Mouse (Mus musculus): Measurements from ENCODE around the gene Ube2t. TPM values are rescaled to one million over a fixed set of nuclear protein-coding genes. Genes with fewer than 3 reads are reported as not detected.
A peak's percentile ranks its signal among the peaks of the same experiment; 100 is the strongest.

The Ube2t gene
- total RNA-seq (2014; rRNA removed) (5.7 and 5.8 TPM in 2 replicates), polyA plus RNA-seq (2015; fragmentation: Nextera tagmentation; extraction: Ambion mirVana) (8.7 and 9.0 TPM in 2 replicates)

- Histone ChIP-seq H3K9me3 (ENCODE audit: low read length) (no peaks in the 10 kb centered on the region), H3K4me3 (ENCODE audit: low read depth, low read length) (peak within 1 kb of the TSS; percentile 72), H3K27me3 (ENCODE audit: insufficient read depth, low read length) (no peaks in the 10 kb centered on the region), H3K36me3 (ENCODE audit: insufficient read depth) (no peaks in the 10 kb centered on the region), H3K27ac (ENCODE audit: low read depth, low read length) (0 out of 2 replicates have a peak within 1 kb of the TSS, but pooled peaks have one; percentile 29), H3K4me1 (ENCODE audit: insufficient read depth) (no peaks in the 10 kb centered on the region), H3K4me2 (ENCODE audit: low read depth) (peak within 1 kb of the TSS; percentile 83), H3K9ac (peak within 1 kb of the TSS; percentile 53)
- ATAC-seq (peak; percentile 100), DNase-seq (peak; percentile 96)
- 3% methylated on average over 50 of the region's 50 CpGs for WGBS
- no peak; the same call in 1 of the 2 replicates for TF ChIP-seq CTCF (IDR thresholded peaks at IDR 0.05; ENCODE audit: low read depth)
These were observed at the start of gene Ube2t for GRCm38 (mm10) chr1:134962053-134962803. TSS of gene Ube2t (plus strand) at chr1:134962565.

GRCm38 (mm10) chr1:134913535-134913934, 48.8 kb upstream of the Ube2t start:
- WGBS: 57% methylated on average over 4 of the region's 4 CpGs
- Histone ChIP-seq H3K27ac (ENCODE audit: low read depth, low read length) (no peak overlapping the region), H3K4me3 (ENCODE audit: low read depth, low read length) (no peak overlapping the region), H3K9me3 (ENCODE audit: low read length) (no peaks in the 10 kb centered on the region), H3K36me3 (ENCODE audit: insufficient read depth) (no peaks in the 10 kb centered on the region), H3K4me1 (ENCODE audit: insufficient read depth) (no peaks in the 10 kb centered on the region), H3K4me2 (ENCODE audit: low read depth) (no peak overlapping the region), H3K27me3 (ENCODE audit: insufficient read depth, low read length) (no peaks in the 10 kb centered on the region), H3K9ac (no peak overlapping the region)
- no peak for TF ChIP-seq CTCF (IDR thresholded peaks at IDR 0.05; ENCODE audit: low read depth)
- DNase-seq (no peak), ATAC-seq (no peak)

- no peak for TF ChIP-seq CTCF (IDR thresholded peaks at IDR 0.05; ENCODE audit: low read depth)
- Histone ChIP-seq H3K27me3 (ENCODE audit: insufficient read depth, low read length) (no peaks in the 10 kb centered on the region), H3K27ac (ENCODE audit: low read depth, low read length) (no peak overlapping the region), H3K4me3 (ENCODE audit: low read depth, low read length) (no peak overlapping the region), H3K9me3 (ENCODE audit: low read length) (no peaks in the 10 kb centered on the region), H3K4me2 (ENCODE audit: low read depth) (no peak overlapping the region), H3K9ac (no peak overlapping the region), H3K36me3 (ENCODE audit: insufficient read depth) (no peaks in the 10 kb centered on the region), H3K4me1 (ENCODE audit: insufficient read depth) (no peaks in the 10 kb centered on the region; the same call in 1 of the 2 replicates)
- ATAC-seq: no peak
- no peak for DNase-seq
- 82% methylated on average over 4 of the region's 4 CpGs for WGBS
These were observed 46.9 kb upstream of the Ube2t start for GRCm38 (mm10) chr1:134915421-134915820.

GRCm38 (mm10) chr1:134919010-134919409, 43.4 kb upstream of the Ube2t start:
- no peaks in the 10 kb centered on the region for H3K9me3 ChIP-seq (ENCODE audit: low read length)
- no peaks in the 10 kb centered on the region for H3K36me3 ChIP-seq (ENCODE audit: insufficient read depth)
- H3K4me1 ChIP-seq (ENCODE audit: insufficient read depth): no peaks in the 10 kb centered on the region; the same call in 1 of the 2 replicates
- TF ChIP-seq CTCF (IDR thresholded peaks at IDR 0.05; ENCODE audit: low read depth): no peak
- H3K4me2 ChIP-seq (ENCODE audit: low read depth): no peak overlapping the region
- H3K27me3 ChIP-seq (ENCODE audit: insufficient read depth, low read length): no peaks in the 10 kb centered on the region
- H3K9ac ChIP-seq: no peak overlapping the region
- H3K4me3 ChIP-seq (ENCODE audit: low read depth, low read length): no peak overlapping the region
- 84% methylated on average over 6 of the region's 6 CpGs for WGBS
- H3K27ac ChIP-seq (ENCODE audit: low read depth, low read length): no peak overlapping the region
- DNase-seq (no peak), ATAC-seq (no peak)

- Histone ChIP-seq H3K36me3 (ENCODE audit: insufficient read depth) (no peaks in the 10 kb centered on the region), H3K4me1 (ENCODE audit: insufficient read depth) (no peaks in the 10 kb centered on the region), H3K9ac (no peak overlapping the region), H3K4me2 (ENCODE audit: low read depth) (no peak overlapping the region), H3K4me3 (ENCODE audit: low read depth, low read length) (no peak overlapping the region), H3K9me3 (ENCODE audit: low read length) (no peaks in the 10 kb centered on the region), H3K27ac (ENCODE audit: low read depth, low read length) (no peak overlapping the region), H3K27me3 (ENCODE audit: insufficient read depth, low read length) (no peaks in the 10 kb centered on the region)
- TF ChIP-seq CTCF (IDR thresholded peaks at IDR 0.05; ENCODE audit: low read depth): no peak
- WGBS: 30% methylated on average over 7 of the region's 7 CpGs
- DNase-seq: no peak
- ATAC-seq: no peak
These were observed 29.9 kb upstream of the Ube2t start for GRCm38 (mm10) chr1:134932431-134932830.

- no peak for ATAC-seq
- H3K4me1 ChIP-seq (ENCODE audit: insufficient read depth): no peaks in the 10 kb centered on the region
- no peak overlapping the region for H3K4me3 ChIP-seq (ENCODE audit: low read depth, low read length)
- no peaks in the 10 kb centered on the region for H3K36me3 ChIP-seq (ENCODE audit: insufficient read depth)
- no peaks in the 10 kb centered on the region for H3K9me3 ChIP-seq (ENCODE audit: low read length)
- H3K9ac ChIP-seq: no peak overlapping the region
- H3K4me2 ChIP-seq (ENCODE audit: low read depth): no peak overlapping the region
- WGBS: 89% methylated on average over 6 of the region's 6 CpGs
- TF ChIP-seq CTCF (IDR thresholded peaks at IDR 0.05; ENCODE audit: low read depth): no peak
- no peak overlapping the region for H3K27ac ChIP-seq (ENCODE audit: low read depth, low read length)
- no peak for DNase-seq
- H3K27me3 ChIP-seq (ENCODE audit: insufficient read depth, low read length): no peaks in the 10 kb centered on the region
These were observed 26.0 kb upstream of the Ube2t start for GRCm38 (mm10) chr1:134936335-134936734.

GRCm38 (mm10) chr1:134938233-134938632, 24.1 kb upstream of the Ube2t start:
- Histone ChIP-seq H3K4me2 (ENCODE audit: low read depth) (no peak overlapping the region), H3K4me3 (ENCODE audit: low read depth, low read length) (no peak overlapping the region), H3K36me3 (ENCODE audit: insufficient read depth) (no peaks in the 10 kb centered on the region), H3K9me3 (ENCODE audit: low read length) (no peaks in the 10 kb centered on the region), H3K27ac (ENCODE audit: low read depth, low read length) (no peak overlapping the region), H3K4me1 (ENCODE audit: insufficient read depth) (no peaks in the 10 kb centered on the region), H3K9ac (no peak overlapping the region), H3K27me3 (ENCODE audit: insufficient read depth, low read length) (no peaks in the 10 kb centered on the region)
- ATAC-seq (no peak), DNase-seq (no peak)
- WGBS: 88% methylated on average over 1 of the region's 1 CpGs
- TF ChIP-seq CTCF (IDR thresholded peaks at IDR 0.05; ENCODE audit: low read depth): no peak

All from forebrain, postnatal 0 days (tissue).